Mouse (Mus musculus) midbrain, postnatal 0 days (tissue): ENCODE measurements around the gene Gpr153. TPM values are rescaled to one million over a fixed set of nuclear protein-coding genes. Genes with fewer than 3 reads are reported as not detected.

Source experiments
- ATAC-seq: fragments of 200-750 bp; cut with Nextera tagmentation; 2 replicates; pipeline ENCODE4 v1.8.0; 2017; ENCODE audit warnings: moderate number of reproducible peaks, mild to moderate bottlenecking, moderate TSS enrichment, moderate library complexity; ENCODE audit not compliant: low FRiP score
- DNase-seq: peaks from one replicate; pipeline ENCODE4 v3.0.0-alpha.2; 2015; ENCODE audit warnings: low spot score
- H3K27ac ChIP-seq: fragments of 300-500 bp; sonication (generic); 2 replicates; pipeline ENCODE4 v1.5.1; 2014; ENCODE audit warnings: low read depth, mild to moderate bottlenecking, low read length, mixed read lengths
- H3K27me3 ChIP-seq: fragments of 300-500 bp; sonication (generic); 2 replicates; pipeline ENCODE4 v1.6.1; 2014; ENCODE audit warnings: low read length, control low read depth, mixed read lengths; ENCODE audit not compliant: insufficient read depth
- H3K36me3 ChIP-seq: fragments of 300-500 bp; sonication (generic); 2 replicates; pipeline ENCODE4 v1.6.1; 2014; ENCODE audit warnings: low read length, control low read depth, mixed read lengths; ENCODE audit not compliant: insufficient read depth
- H3K4me1 ChIP-seq: fragments of 300-500 bp; sonication (generic); 2 replicates; pipeline ENCODE4 v1.6.1; 2014; ENCODE audit warnings: mild to moderate bottlenecking, control low read depth, antibody characterized with exemption, low read length, mixed read lengths; ENCODE audit not compliant: insufficient read depth
- H3K4me2 ChIP-seq: fragments of 300-500 bp; sonication (generic); 2 replicates; pipeline ENCODE4 v1.6.1; 2014; ENCODE audit warnings: low read depth, mild to moderate bottlenecking, low read length, mixed read lengths; ENCODE audit not compliant: poor library complexity, severe bottlenecking
- H3K4me3 ChIP-seq: fragments of 300-500 bp; sonication (generic); 2 replicates; pipeline ENCODE4 v1.5.1; 2014; ENCODE audit warnings: low read depth, mild to moderate bottlenecking, low read length, moderate library complexity
- H3K9ac ChIP-seq: fragments of 300-500 bp; sonication (generic); replicated peaks from 2 replicates; pipeline ENCODE4 v1.6.1; 2014; ENCODE audit warnings: mild to moderate bottlenecking, low read length, moderate library complexity, mixed read lengths; ENCODE audit not compliant: poor library complexity, severe bottlenecking
- H3K9me3 ChIP-seq: fragments of 300-500 bp; sonication (generic); 2 replicates; pipeline ENCODE4 v1.6.1; 2016; ENCODE audit warnings: low read length, control low read depth
- CTCF ChIP-seq: IDR thresholded peaks from 2 replicates; pipeline ENCODE4 v1.5.1; 2016; ENCODE audit warnings: antibody characterized with exemption, mild to moderate bottlenecking
- WGBS: fragments of 180-500 bp; shearing (Covaris S2); extraction: QIAGEN DNeasy Blood & Tissue Kit; methylation state at CpG from one replicate; pipeline ENCODE4 v1.1.7; 2014; 5-methylcytosine and 5-hydroxymethylcytosine counted together
- polyA plus RNA-seq: library from polyadenylated mRNA; unstranded; fragments of >200 nt; fragmentation: Nextera tagmentation; extraction: Ambion mirVana; gene quantifications from 2 replicates; pipeline ENCODE4 v1.2.1, GENCODE M21; 2015
- total RNA-seq: library from RNA; depleted of rRNA; stranded (reverse); fragments of >200 nt; gene quantifications from 2 replicates; pipeline ENCODE4 v1.2.3, GENCODE M21; 2014

Gene Gpr153
- total and polyA plus RNA-seq, 2 experiments from 2014 or later, result 21.2 to 149 TPM

DNA sequence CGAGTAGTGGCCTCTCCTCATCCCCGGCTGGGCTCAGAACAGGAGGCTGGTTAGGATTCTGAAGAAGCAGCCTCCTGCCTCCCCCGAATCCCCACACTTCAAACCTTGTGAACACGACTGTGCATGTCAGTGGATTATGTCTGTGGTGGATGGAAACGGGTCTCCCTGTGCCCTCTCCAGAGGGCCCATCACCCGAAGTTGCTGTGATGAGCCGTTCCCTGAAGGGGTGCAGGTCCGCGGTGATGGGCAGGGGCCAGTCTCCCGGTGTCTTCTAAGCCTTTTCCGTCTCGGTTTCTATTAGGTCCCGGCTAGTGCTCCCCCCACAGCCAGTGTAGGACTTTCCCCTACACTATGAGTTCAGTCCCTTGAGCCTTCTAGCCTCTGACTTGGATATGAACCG is 24.8 kb downstream of the Gpr153 start:
- TF ChIP-seq CTCF, result no peak
- Histone ChIP-seq H3K4me1 (0 out of 2 replicates have a peak, but pooled peaks cover 8% of the 10 kb centered on the region), H3K4me2 (peak overlapping the region; percentile 85), H3K9ac (no peak overlapping the region), H3K36me3 (peaks cover 34% of the 10 kb centered on the region), H3K27ac (no peak overlapping the region), H3K9me3 (no peaks in the 10 kb centered on the region), H3K4me3 (no peak overlapping the region), H3K27me3 (no peaks in the 10 kb centered on the region)
- WGBS, result 81% methylated on average over 14 of the region's 14 CpGs
- ATAC-seq, result no peak
- no peak for DNase-seq

DNA sequence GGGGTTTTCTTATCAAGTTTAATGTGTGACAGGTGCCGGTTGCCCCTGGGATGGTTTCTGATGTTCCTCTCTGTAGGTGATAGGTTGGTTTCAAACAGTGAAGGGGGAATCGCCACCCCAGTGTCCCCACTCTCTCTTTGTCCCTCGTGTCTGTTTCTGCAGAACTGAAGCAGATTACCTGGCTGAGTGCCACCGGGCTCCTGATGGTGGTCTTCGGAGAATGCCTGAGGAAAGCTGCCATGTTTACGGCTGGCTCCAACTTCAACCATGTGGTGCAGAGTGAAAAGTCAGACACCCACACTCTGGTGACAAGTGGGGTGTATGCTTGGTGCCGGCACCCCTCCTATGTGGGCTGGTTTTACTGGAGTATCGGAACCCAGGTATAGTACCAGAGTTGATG is 26.3 kb downstream of the Gpr153 start:
- no peak for DNase-seq
- Histone ChIP-seq H3K9ac (no peak overlapping the region), H3K4me2 (no peak overlapping the region), H3K27me3 (no peaks in the 10 kb centered on the region), H3K36me3 (peaks cover 46% of the 10 kb centered on the region), H3K27ac (no peak overlapping the region), H3K4me1 (0 out of 2 replicates have a peak, but pooled peaks cover 8% of the 10 kb centered on the region), H3K9me3 (no peaks in the 10 kb centered on the region), H3K4me3 (no peak overlapping the region)
- TF ChIP-seq CTCF, result no peak
- no peak for ATAC-seq
- WGBS, result 88% methylated on average over 8 of the region's 8 CpGs

DNA sequence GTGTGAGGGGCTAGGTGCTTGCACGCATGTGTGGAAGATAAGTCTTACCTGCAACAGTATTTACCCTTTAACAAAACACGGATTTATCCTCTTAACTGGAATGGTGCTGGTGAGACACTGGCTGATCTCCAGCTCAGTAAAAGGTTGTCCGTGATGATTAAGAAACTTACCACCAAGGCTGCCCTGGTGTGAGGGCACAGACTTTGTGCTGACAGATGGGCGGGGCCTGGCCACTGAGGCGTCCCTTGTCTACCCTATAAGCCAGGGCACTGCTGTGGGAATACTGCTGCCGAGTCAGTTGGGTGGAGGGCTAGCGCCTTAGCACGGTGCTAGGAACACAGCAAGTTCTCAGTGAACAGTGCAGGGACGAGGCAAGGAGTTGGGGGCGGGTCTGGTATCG is 28.0 kb downstream of the Gpr153 start:
- Histone ChIP-seq H3K4me1 (0 out of 2 replicates have a peak, but pooled peaks cover 8% of the 10 kb centered on the region), H3K36me3 (peaks cover 46% of the 10 kb centered on the region), H3K9ac (no peak overlapping the region), H3K4me3 (no peak overlapping the region), H3K27me3 (no peaks in the 10 kb centered on the region), H3K4me2 (no peak overlapping the region), H3K27ac (no peak overlapping the region), H3K9me3 (no peaks in the 10 kb centered on the region)
- TF ChIP-seq CTCF, result no peak
- DNase-seq (no peak), ATAC-seq (no peak)
- 54% methylated on average over 11 of the region's 11 CpGs for WGBS

DNA sequence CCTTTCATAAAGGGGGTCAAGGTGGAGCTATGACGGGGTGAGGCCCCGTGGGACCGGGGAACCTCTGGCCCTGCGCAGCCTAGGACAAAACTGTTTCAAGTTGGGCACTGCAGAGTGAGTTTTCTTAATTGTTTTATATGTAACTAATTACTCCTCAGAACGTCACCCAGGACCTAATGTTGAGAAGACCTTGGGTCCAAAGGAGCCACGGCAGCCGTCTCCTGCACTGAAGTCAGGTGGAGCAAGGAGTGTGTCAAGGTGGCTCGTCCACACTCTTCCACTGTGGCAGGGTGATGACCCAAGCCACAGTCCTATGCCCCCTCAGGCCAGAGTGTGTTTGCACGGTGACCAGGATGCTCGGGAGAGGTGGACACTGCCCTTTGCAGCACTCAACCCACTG is 29.1 kb downstream of the Gpr153 start:
- Histone ChIP-seq H3K27me3 (no peaks in the 10 kb centered on the region), H3K4me2 (no peak overlapping the region), H3K4me3 (no peak overlapping the region), H3K4me1 (0 out of 2 replicates have a peak, but pooled peaks cover 5% of the 10 kb centered on the region), H3K27ac (no peak overlapping the region), H3K9me3 (no peaks in the 10 kb centered on the region), H3K36me3 (peaks cover 46% of the 10 kb centered on the region), H3K9ac (no peak overlapping the region)
- no peak for DNase-seq
- ATAC-seq, result no peak
- 92% methylated on average over 10 of the region's 10 CpGs for WGBS
- TF ChIP-seq CTCF, result no peak

DNA sequence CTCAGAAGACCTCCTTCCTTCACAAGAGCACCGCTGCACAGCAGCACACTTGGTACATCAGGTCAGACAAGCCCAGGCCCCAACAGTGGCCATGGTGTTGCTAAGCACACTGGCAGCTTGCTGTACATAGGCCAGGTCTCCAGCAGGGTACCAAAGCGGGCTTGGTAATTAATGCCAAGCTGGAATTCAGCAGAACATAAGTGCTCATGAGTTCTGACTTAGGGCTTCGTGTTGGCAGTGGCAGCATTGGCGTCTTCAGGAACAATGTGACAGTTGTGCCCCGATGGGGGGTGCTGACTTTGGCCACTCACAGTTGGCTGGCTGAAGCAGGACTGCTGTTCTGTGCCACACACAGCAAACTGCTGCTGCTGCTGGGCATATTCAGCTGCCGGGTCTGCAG is 30.7 kb downstream of the Gpr153 start:
- Histone ChIP-seq H3K27me3 (no peaks in the 10 kb centered on the region), H3K36me3 (peaks cover 49% of the 10 kb centered on the region), H3K4me1 (no peaks in the 10 kb centered on the region), H3K4me3 (no peak overlapping the region), H3K4me2 (no peak overlapping the region), H3K9me3 (no peaks in the 10 kb centered on the region), H3K9ac (no peak overlapping the region), H3K27ac (no peak overlapping the region)
- ATAC-seq, result peak; percentile 53; the same call in 1 of the 2 replicates
- WGBS, result 92% methylated on average over 6 of the region's 6 CpGs
- no peak for TF ChIP-seq CTCF
- DNase-seq, result peak; percentile 84

DNA sequence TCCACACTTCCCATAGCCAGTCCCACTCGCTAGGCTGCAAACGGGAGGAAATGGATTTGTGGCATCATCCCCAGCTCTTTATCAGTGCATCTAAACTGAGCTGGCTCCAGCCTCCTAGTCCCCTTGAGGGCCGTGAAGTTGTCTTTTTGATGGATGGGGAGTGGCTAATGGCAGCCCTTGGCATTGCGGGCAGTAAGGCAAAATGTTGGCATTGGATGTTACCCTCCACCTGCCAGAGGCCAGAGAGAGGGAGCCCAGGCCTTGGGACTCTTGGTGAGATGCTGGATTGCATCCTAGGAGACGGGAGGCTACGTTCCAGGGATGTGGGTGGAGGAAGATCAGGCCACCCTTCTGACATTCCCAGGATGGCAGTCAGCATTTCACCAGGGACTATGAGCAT is 32.0 kb downstream of the Gpr153 start:
- no peak overlapping the region for H3K9ac ChIP-seq
- H3K27ac ChIP-seq, result no peak overlapping the region
- peaks cover 12% of the 10 kb centered on the region; the same call in 1 of the 2 replicates for H3K27me3 ChIP-seq
- 82% methylated on average over 6 of the region's 6 CpGs for WGBS
- ATAC-seq, result no peak
- H3K4me2 ChIP-seq, result no peak overlapping the region
- peaks cover 36% of the 10 kb centered on the region for H3K36me3 ChIP-seq
- no peak for DNase-seq
- H3K4me1 ChIP-seq, result no peaks in the 10 kb centered on the region
- no peak for TF ChIP-seq CTCF
- no peak overlapping the region for H3K4me3 ChIP-seq
- H3K9me3 ChIP-seq, result no peaks in the 10 kb centered on the region
